Comparison of ENCODE assay signal across 24 mouse cellular contexts in the genomic region with DNA sequence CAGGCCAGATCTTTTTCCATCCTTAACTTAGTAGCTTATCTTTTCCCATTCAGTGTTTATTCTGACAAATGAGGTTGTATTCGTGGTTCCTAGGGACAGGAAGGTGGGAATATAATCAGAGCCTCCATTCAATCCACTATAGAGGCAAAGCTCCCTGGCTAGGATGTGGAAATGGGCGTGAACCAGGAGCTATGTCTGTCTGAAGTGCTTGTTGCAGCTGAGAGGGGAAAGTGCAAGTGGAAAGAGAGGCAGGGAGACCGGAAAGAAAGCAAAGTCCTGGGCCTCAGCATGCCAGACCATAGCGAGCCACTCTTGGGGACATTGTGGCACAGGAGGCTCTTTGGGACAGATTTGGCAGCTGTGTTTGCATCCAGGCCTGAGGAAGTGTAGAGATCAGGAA.
DNase-seq lines count a peak whose midpoint lies in the region; ATAC-seq and TF ChIP-seq lines count a peak whose summit lies in the region.
"Had no signal": no experiment of that assay in that cellular context is flagged by ENCODE, and none has a peak within 500 bp of the region (broad histone marks: within the 10 kb centered on the region; RNA-seq: fewer than 3 reads in every experiment).

No protein-coding gene starts in this region.

- H3K79me2 ChIP-seq in liver, adult 2 months (ENCODE audit: control insufficient read depth, insufficient read depth, low read length) = peaks cover 18% of the 10 kb centered on the region; the same call in 1 of the 2 replicates

- WGBS in heart, embryonic 14.5 days = 22% methylated on average over 4 of the region's 4 CpGs
- WGBS in liver, adult 2 months = 31% methylated on average over 4 of the region's 4 CpGs
- 82% methylated on average over 4 of the region's 4 CpGs for WGBS in liver, embryonic 12.5 days (ENCODE audit: insufficient replicate concordance)
- WGBS in midbrain, embryonic 11.5 days = 49% methylated on average over 4 of the region's 4 CpGs
- 53% methylated on average over 4 of the region's 4 CpGs for WGBS in midbrain, embryonic 15.5 days

- TF ChIP-seq POLR2A in liver, adult 2 months (IDR thresholded peaks at IDR 0.05; ENCODE audit: extremely low read depth, insufficient read depth, low read length) = no peak

- no peak overlapping the region for H3K4me3 ChIP-seq in heart, embryonic 14.5 days (ENCODE audit: control insufficient read depth in 1 of 2, insufficient read depth in 1 of 2, low read depth in 1 of 2, low read length in 2 of 2)
- H3K4me3 ChIP-seq in liver, adult 2 months (ENCODE audit: insufficient read depth, low read depth, low read length) = no peak overlapping the region
- H3K4me3 ChIP-seq in liver, embryonic 12.5 days = no peak overlapping the region
- H3K4me3 ChIP-seq in midbrain, embryonic 11.5 days (ENCODE audit: low read depth, low read length) = no peak overlapping the region
- H3K4me3 ChIP-seq in midbrain, embryonic 15.5 days = no peak overlapping the region
- H3K4me3 ChIP-seq: embryonic facial prominence, embryonic 10.5 days; embryonic facial prominence, embryonic 15.5 days; forebrain, embryonic 12.5 days; heart, embryonic 15.5 days; kidney, embryonic 15.5 days; limb, embryonic 13.5 days; stomach, embryonic 15.5 days had no signal

- no peaks in the 10 kb centered on the region for H3K27me3 ChIP-seq in heart, embryonic 14.5 days (ENCODE audit: control insufficient read depth, insufficient read depth, low read length)
- H3K27me3 ChIP-seq in liver, adult 2 months (ENCODE audit: control insufficient read depth, insufficient read depth, low read length) = no peaks in the 10 kb centered on the region
- no peaks in the 10 kb centered on the region for H3K27me3 ChIP-seq in liver, embryonic 12.5 days (replicated peaks)
- H3K27me3 ChIP-seq in midbrain, embryonic 11.5 days (ENCODE audit: control insufficient read depth, insufficient read depth, low read length) = no peaks in the 10 kb centered on the region
- H3K27me3 ChIP-seq in midbrain, embryonic 15.5 days (replicated peaks) = no peaks in the 10 kb centered on the region
- H3K27me3 ChIP-seq: embryonic facial prominence, embryonic 15.5 days; forebrain, embryonic 12.5 days; heart, embryonic 15.5 days; kidney, embryonic 15.5 days; limb, embryonic 13.5 days; stomach, embryonic 15.5 days had no signal

- H3K4me1 ChIP-seq in heart, embryonic 14.5 days (ENCODE audit: control insufficient read depth in 2 of 2, insufficient read depth in 2 of 2, low read length in 2 of 2) = peaks cover 12 to 13% of the 10 kb centered on the region in 2 experiments; a peak in 3 of 4 replicates
- peaks cover 5% of the 10 kb centered on the region for H3K4me1 ChIP-seq in liver, adult 2 months (ENCODE audit: control insufficient read depth, insufficient read depth, low read length)
- H3K4me1 ChIP-seq in liver, embryonic 12.5 days = peaks cover 13% of the 10 kb centered on the region
- H3K4me1 ChIP-seq in midbrain, embryonic 11.5 days (ENCODE audit: control insufficient read depth, insufficient read depth, low read length) = no peaks in the 10 kb centered on the region
- H3K4me1 ChIP-seq in midbrain, embryonic 15.5 days = no peaks in the 10 kb centered on the region
- H3K4me1 ChIP-seq: embryonic facial prominence, embryonic 15.5 days; forebrain, embryonic 12.5 days; kidney, embryonic 15.5 days; stomach, embryonic 15.5 days had no signal

- intact Hi-C loops in heart, postnatal 14 days (cut with DNase I) = no loop called here

- no peak overlapping the region for H3K9ac ChIP-seq in heart, embryonic 14.5 days (ENCODE audit: low read length)
- H3K9ac ChIP-seq in liver, adult 2 months (ENCODE audit: low read depth, low read length) = no peak overlapping the region
- H3K9ac ChIP-seq in liver, embryonic 12.5 days = no peak overlapping the region
- no peak overlapping the region for H3K9ac ChIP-seq in midbrain, embryonic 11.5 days (ENCODE audit: low read length)
- H3K9ac ChIP-seq in midbrain, embryonic 15.5 days = no peak overlapping the region
- H3K9ac ChIP-seq: embryonic facial prominence, embryonic 15.5 days; forebrain, embryonic 12.5 days; heart, embryonic 15.5 days; kidney, embryonic 15.5 days; limb, embryonic 13.5 days; stomach, embryonic 15.5 days had no signal

- TF ChIP-seq CTCF in liver, adult 2 months (IDR thresholded peaks at IDR 0.05; ENCODE audit: low read depth, low read length) = no peak

- peak overlapping the region in 1 of 2 experiments; percentile 24; a peak in 1 of 4 replicates for H3K27ac ChIP-seq in heart, embryonic 14.5 days (replicated peaks in 1 of 2; ENCODE audit: control insufficient read depth in 1 of 2, insufficient read depth in 1 of 2, low read depth in 2 of 2, low read length in 2 of 2)
- H3K27ac ChIP-seq in liver, adult 2 months (replicated peaks; ENCODE audit: insufficient read depth, low read depth, low read length) = no peak overlapping the region
- no peak overlapping the region for H3K27ac ChIP-seq in liver, embryonic 12.5 days
- no peak overlapping the region for H3K27ac ChIP-seq in midbrain, embryonic 11.5 days (ENCODE audit: low read depth, low read length)
- no peak overlapping the region for H3K27ac ChIP-seq in midbrain, embryonic 15.5 days
- H3K27ac ChIP-seq: embryonic facial prominence, embryonic 10.5 days; embryonic facial prominence, embryonic 15.5 days; forebrain, embryonic 12.5 days; heart, embryonic 15.5 days; kidney, embryonic 15.5 days; limb, embryonic 13.5 days; stomach, embryonic 15.5 days had no signal

- 0 out of 2 replicates have a peak, but pooled peaks cover 3% of the 10 kb centered on the region for H3K9me3 ChIP-seq in heart, embryonic 14.5 days (ENCODE audit: control insufficient read depth, low read length)
- H3K9me3 ChIP-seq in liver, embryonic 12.5 days (replicated peaks) = no peaks in the 10 kb centered on the region
- H3K9me3 ChIP-seq in midbrain, embryonic 11.5 days (ENCODE audit: control insufficient read depth, low read length) = no peaks in the 10 kb centered on the region; the same call in 1 of the 2 replicates
- no peaks in the 10 kb centered on the region for H3K9me3 ChIP-seq in midbrain, embryonic 15.5 days
- H3K9me3 ChIP-seq: embryonic facial prominence, embryonic 15.5 days; kidney, embryonic 15.5 days; stomach, embryonic 15.5 days had no signal

- H3K4me2 ChIP-seq in heart, embryonic 14.5 days (ENCODE audit: low read length) = no peak overlapping the region
- H3K4me2 ChIP-seq in liver, embryonic 12.5 days = no peak overlapping the region
- H3K4me2 ChIP-seq in midbrain, embryonic 11.5 days = no peak overlapping the region
- no peak overlapping the region for H3K4me2 ChIP-seq in midbrain, embryonic 15.5 days
- H3K4me2 ChIP-seq: embryonic facial prominence, embryonic 15.5 days; forebrain, embryonic 12.5 days; heart, embryonic 15.5 days; kidney, embryonic 15.5 days; limb, embryonic 13.5 days; stomach, embryonic 15.5 days had no signal

- ATAC-seq in heart, embryonic 14.5 days (ENCODE audit: insufficient number of reproducible peaks, insufficient read depth, low FRiP score, low read depth) = peak; percentile 39; the same call in 1 of the 2 replicates
- no peak for ATAC-seq in liver, embryonic 12.5 days
- ATAC-seq in midbrain, embryonic 11.5 days (ENCODE audit: low FRiP score) = no peak
- no peak for ATAC-seq in midbrain, embryonic 15.5 days (replicated peaks)
- ATAC-seq: midbrain, embryonic 16.5 days had no signal

- peaks cover 17% of the 10 kb centered on the region for H3K36me3 ChIP-seq in heart, embryonic 14.5 days (ENCODE audit: control insufficient read depth, insufficient read depth, low read length)
- H3K36me3 ChIP-seq in liver, adult 2 months (ENCODE audit: control insufficient read depth, insufficient read depth, low read length) = peaks cover 16% of the 10 kb centered on the region
- H3K36me3 ChIP-seq in liver, embryonic 12.5 days = peaks cover 96% of the 10 kb centered on the region
- no peaks in the 10 kb centered on the region for H3K36me3 ChIP-seq in midbrain, embryonic 11.5 days (ENCODE audit: control insufficient read depth, insufficient read depth, low read length)
- H3K36me3 ChIP-seq in midbrain, embryonic 15.5 days (replicated peaks) = peaks cover 8% of the 10 kb centered on the region; the same call in 1 of the 2 replicates
- H3K36me3 ChIP-seq: forebrain, embryonic 12.5 days; stomach, embryonic 15.5 days had no signal

- no peak for DNase-seq in heart, postnatal 14 days
- peak; percentile 63 for DNase-seq in liver, adult 2 months (ENCODE audit: extremely low read depth, low read depth, low spot score)
- peak; percentile 60 for DNase-seq in midbrain, embryonic 11.5 days (ENCODE audit: low spot score, missing footprints)
- DNase-seq in lung, postnatal 36 days = peak; percentile 65
- no peak for DNase-seq in yolk sac, embryonic 10.5 days (ENCODE audit: low spot score)
- DNase-seq: adrenal gland, postnatal 36 days; B cell, adult 2 months; cerebellum, adult 18-20 months; cerebellum, postnatal 10 days; gastrocnemius, postnatal 10 days; kidney, adult 18-20 months; kidney, postnatal 25 days; right cerebral cortex, postnatal 25 days had no signal

Comparison
In these comparisons a context has a peak if more than half of its experiments do, and no peak if none do; other contexts are left out.
1. DNase-seq: peak in liver, adult 2 months (single experiment), midbrain, embryonic 11.5 days (single experiment) and lung, postnatal 36 days (single experiment); none in heart, postnatal 14 days (0 of 2) and yolk sac, embryonic 10.5 days (single experiment).